Mouse (Mus musculus): ENCODE results near the gene Alkbh8.
A peak's percentile ranks its signal among the peaks of the same experiment; 100 is the strongest.
"Not testable (repeated sequence)": the region's sequence is repeated elsewhere in the genome, so short reads cannot be mapped to it uniquely, and the experiment has no call there.

Gene Alkbh8

DNA sequence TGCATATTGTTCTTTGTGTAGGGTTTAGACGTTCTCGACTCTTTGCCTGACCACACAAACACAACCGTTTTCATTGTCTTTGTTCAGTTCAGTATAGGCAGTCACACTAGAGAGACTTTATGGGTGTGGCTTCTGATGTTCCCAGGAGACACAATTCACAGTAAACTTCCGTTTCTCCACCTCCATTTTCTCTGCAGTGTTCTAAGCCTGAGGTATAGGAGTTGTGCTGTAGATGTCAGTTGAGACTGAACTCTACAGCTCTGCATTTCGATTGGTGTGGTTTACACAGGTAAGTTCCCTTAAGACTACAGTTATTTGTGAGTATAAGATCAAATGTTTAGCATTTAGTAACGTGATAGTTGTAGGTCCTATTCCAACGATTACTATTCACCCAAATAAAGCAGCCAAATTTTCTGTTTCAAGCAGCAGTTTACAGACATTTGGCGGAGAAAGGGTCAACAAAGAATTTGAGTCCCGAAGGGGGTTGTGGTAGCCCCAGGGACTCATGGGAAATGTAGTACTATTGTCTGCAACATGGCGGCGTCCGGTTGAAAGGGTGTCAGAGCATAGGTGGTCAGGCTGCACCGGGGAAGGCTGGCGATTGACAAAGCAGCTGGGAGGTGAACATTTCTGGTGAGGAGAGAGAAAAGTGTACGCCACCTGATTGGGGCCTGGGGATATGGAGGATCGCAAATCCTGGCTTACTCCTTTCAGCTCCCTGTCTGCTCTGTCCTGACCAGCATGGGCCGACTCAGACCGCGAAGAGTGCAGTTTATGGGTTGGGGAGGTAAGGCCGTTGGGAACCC, at the start of gene Alkbh8:
Gene Alkbh8 (plus strand): TSS at position 179 of the 806 bp plus-strand sequence.
- peak; percentile 78 for DNase-seq (ENCODE audit: extremely low spot score, low spot score)

DNA sequence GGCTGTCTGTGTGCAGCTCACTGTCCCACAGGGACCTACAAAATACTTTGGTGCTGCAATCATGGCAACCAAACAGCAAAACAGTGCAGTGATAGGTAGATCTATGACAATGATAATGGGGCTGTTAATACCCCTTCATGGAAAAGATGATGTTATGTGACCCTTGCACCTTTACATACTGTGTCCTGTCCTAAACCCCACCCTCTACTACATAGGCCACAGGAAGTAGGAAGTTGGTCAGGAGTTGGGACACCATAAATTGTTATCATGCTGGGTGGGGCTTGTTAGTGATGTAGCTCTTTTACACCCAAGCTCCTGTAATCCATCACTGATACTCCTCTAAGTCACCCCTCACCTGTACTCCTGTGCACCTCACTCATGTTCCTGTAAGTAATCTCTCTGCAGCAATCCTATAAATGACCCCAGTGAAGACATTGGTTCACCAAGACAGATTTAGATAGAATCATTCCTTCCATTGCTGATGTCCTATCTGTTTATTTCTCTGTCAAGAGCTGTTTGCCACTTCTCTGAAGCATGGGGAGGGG, 25.6 kb upstream of the Alkbh8 start:
- DNase-seq (ENCODE audit: extremely low spot score, low spot score), result no peak

GRCm38 (mm10) chr9:3310016-3310415, 24.9 kb upstream of the Alkbh8 start:
- no peak for DNase-seq (ENCODE audit: extremely low spot score, low spot score)

- DNase-seq (ENCODE audit: extremely low spot score, low spot score), result not testable (repeated sequence)
Measured at GRCm38 (mm10) chr9:3327342-3328053, 7.4 kb upstream of the Alkbh8 start.

- DNase-seq (ENCODE audit: extremely low spot score, low spot score), result no peak
Measured at GRCm38 (mm10) chr9:3328054-3328595, 6.8 kb upstream of the Alkbh8 start.

GRCm38 (mm10) chr9:3330319-3330718, 4.6 kb upstream of the Alkbh8 start:
- no peak for DNase-seq (ENCODE audit: extremely low spot score, low spot score)

DNA sequence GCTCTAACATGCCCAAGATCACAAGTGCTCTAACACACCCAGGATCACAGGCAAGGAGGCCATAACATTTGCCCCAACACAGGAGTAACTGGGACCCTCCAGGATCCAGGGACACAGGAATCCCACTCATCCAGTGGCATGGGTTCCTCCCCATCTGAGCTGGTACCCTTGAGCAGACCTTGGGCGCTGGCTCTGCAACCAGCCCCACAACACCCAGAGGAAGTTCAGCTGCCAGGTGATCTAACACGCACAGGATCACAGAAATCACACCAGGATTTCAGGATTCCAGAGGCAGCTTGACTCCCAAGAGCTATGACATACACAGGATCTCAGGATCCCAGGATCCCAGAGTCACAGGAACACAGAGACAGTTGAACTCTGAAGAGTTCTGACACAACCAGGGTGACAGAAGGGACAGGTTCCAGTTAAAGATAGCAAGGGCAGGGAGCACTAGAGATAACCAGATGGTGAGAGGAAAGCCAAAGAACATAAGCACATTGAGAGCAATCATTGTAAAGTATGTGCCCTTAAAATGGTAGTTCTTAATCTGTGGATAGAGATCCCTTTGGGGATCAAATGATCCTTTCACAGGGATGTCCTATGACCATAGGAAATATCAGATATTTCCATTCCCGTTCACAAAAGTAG, 4.1 kb upstream of the Alkbh8 start:
- no peak for DNase-seq (ENCODE audit: extremely low spot score, low spot score)

DNA sequence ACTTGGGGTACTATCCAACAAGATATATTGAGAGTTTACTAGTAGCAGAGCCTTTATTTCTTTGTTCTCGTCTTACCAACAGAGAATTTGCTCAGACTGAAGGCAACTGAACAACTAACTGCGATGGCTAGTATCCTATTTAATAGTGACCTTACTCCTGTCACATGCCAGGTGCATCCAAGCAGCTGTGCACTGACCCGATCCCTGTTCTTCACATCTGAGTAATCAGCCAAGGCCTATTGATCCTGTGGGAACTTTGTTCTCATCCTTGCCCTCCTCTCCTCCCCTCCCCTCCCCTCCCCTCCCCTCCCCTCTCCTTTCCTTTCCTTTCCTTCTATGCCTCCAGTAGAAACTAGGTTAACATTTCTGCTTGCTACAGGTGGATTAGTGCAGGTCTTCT, 1.7 kb downstream of the Alkbh8 start:
- DNase-seq (ENCODE audit: extremely low spot score, low spot score), result no peak

DNA sequence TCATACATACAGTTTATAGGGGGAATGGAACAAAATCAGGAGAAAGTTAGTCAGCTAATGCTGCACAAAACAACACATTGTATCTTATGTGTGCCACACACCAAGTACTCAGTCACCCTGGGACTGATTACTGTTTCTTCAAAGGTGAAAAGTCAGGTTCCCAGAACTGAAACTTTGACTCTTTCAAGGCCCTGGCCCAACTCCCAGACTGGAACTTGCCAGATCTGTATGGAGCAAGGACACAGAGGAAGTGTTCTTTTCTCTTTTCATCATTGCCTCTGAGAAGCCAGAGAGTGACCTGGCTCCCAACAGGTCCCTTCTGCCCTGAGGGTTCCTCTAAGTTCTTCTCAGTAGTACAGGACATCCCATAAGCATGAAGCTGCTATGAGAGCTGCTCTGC, 10.2 kb downstream of the Alkbh8 start:
- DNase-seq (ENCODE audit: extremely low spot score, low spot score), result no peak

- DNase-seq (ENCODE audit: extremely low spot score, low spot score), result no peak
Measured at GRCm38 (mm10) chr9:3345967-3346366, 11.0 kb downstream of the Alkbh8 start.

DNA sequence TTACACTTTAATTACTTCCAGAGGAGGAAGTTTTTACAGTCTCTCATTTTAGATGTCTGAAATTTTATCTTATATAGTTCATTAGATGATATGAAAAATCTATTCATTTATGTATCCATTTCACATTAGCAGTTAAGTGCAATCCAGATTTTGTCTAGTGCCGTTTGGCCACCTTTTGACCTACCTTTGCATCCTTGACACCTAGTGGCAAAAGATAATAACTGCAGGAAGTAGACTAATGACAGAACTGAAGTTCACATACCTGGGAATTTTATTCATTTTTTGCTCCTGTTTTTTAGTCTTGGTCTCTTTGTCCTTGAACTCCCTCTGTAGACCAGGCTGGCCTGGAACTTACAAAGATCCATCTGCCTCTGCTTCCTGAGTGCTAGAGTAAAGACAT, 15.1 kb downstream of the Alkbh8 start:
- no peak for DNase-seq (ENCODE audit: extremely low spot score, low spot score)

DNA sequence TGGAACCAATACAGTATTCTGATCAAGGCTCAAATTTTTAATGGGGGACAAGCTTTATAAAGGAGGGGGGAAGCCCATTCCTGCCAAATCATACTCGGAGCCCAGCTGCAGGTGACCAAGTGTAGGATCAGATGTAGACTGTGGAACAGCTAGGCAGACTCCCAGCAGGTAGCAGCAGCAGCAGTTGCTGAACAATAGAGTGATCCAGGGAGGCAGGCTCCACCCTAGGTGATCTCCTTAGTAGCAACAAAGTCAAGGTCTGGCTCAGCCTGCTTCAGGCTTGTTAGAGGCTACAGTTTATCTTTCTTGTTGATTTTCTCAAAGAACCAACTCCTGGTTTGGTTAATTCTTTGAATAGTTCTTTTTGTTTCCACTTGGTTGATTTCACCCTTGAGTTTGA, 41.4 kb downstream of the Alkbh8 start:
- DNase-seq (ENCODE audit: extremely low spot score, low spot score), result not testable (repeated sequence)

- peak; percentile 68 for DNase-seq (ENCODE audit: extremely low spot score, low spot score)
Measured at GRCm38 (mm10) chr9:3403251-3404208, 68.6 kb downstream of the Alkbh8 start, which contains the start of gene Cwf19l2. Cwf19l2 (plus strand) TSS chr9:3403592.

DNA sequence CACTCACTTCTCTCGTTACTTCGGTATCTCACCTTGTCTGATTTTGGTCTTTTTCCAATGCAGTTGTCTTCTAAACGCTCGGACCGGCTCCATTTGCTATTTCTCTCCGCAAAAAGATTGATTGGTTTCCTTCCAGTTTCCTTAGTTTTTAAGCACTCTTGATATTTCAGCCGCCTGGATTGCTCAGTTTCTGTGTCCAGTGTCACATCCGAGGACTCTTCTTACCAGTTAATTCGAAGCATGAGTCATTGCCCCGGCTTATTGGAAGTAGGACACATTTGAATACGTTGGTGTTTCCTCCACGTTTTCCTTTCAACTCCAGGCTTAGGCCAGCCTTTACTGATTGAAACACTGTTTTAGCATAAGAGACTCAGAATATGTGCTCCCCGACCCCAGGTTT, 69.4 kb downstream of the Alkbh8 start:
- peak; percentile 30 for DNase-seq (ENCODE audit: extremely low spot score, low spot score)

GRCm38 (mm10) chr9:3439555-3440300, 104.8 kb downstream of the Alkbh8 start:
- DNase-seq (ENCODE audit: extremely low spot score, low spot score), result not testable (repeated sequence)

All from neural tube, embryonic 10.5 days (tissue).